Mouse (Mus musculus): ENCODE measurements around the gene Ptprs.

Ptprs gene

GRCm38 (mm10) chr17:56490438-56491152 is 14.3 kb upstream of the Ptprs start:
- DNase-seq (ENCODE audit: low spot score): no peak

DNA sequence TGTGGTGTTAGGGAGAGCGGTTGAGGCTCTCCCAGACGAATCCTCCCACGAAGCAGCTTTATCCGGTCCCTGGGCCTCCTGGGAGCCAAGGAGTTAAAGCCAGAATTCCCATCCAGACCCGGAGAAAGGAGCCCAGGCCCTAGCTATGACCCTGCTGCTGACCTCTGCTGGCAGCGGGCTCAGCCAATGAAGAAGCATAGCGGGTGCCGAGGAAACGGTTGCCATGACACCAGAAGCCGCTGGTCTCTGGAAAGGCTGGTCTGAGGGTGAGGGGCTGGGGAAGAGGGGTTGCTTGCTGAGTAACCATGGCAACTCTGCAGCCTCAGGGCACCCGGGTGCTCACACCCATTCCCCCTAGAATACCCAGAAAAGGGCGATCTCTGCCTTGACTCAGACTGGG is 11.7 kb upstream of the Ptprs start:
- DNase-seq (ENCODE audit: low spot score): peak; percentile 95

DNA sequence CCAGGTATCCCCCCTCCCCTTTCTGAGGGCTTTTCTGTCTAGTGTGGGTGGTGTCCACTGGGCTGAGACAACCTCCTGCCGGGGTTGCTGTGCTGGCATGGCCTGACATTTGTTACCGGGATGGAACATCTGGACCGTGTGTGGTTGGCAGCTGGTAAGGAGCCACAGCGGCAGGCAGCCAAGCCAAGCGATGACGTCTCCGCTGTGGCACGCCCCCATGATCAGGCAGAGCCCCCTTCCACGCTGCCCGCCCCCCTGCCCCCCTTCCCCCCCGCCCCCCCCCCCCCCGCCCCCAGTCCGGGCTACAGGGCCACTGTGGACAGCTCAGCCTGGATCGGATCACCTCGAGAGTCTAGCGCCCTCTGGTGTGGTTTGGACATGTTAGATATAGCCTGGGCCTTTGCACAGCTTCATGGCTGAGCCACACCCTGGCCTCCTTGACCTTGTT is 11.2 kb upstream of the Ptprs start:
- peak; percentile 85 for DNase-seq (ENCODE audit: low spot score)

DNA sequence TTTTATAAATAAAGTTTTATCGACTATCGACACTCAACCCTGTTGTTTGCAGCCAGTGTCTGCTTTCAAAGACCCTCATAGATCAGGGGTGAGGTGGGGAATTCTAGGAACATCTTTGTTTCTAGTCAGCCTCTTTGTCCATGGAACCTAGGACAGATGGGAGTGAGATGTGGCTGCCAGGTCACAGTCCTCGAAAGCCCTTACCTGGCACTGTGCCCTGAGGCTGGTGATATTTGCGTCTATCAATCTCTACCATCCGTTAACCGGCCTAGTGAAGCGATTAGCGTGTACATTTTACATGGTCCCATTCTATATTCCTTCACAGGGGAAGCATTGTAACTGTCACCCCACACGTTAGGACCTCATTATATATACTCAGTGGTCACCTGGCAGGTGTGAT is 9.6 kb upstream of the Ptprs start:
- no peak for DNase-seq (ENCODE audit: low spot score)

DNA sequence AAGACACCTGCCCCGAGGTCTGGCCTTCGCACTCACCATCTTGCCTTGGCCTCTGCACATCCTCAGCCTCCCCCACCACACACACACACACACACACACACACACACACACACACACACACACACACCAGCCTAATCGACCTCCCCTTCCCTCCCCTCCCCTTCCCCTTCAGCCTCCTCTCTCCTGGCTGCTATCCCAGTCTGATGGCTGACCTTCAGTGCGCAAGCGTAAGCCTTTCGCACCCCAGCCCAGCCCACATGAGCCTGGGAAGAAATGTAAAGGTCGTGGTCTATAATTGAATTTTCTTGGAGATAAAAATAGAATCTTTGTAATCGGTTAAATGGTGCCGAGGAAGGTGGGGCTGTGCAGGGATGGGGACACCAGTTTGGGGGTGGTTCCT is 8.8 kb upstream of the Ptprs start:
- DNase-seq (ENCODE audit: low spot score): no peak

GRCm38 (mm10) chr17:56482671-56483070 is 6.4 kb upstream of the Ptprs start:
- DNase-seq (ENCODE audit: low spot score): no peak

- peak; percentile 88 for DNase-seq (ENCODE audit: low spot score)
Observed at GRCm38 (mm10) chr17:56479358-56479757, 3.1 kb upstream of the Ptprs start.

GRCm38 (mm10) chr17:56478191-56478611 is 1.9 kb upstream of the Ptprs start:
- DNase-seq (ENCODE audit: low spot score): no peak

- no peak for DNase-seq (ENCODE audit: low spot score)
Observed at GRCm38 (mm10) chr17:56477191-56477818, 1.0 kb upstream of the Ptprs start.

DNA sequence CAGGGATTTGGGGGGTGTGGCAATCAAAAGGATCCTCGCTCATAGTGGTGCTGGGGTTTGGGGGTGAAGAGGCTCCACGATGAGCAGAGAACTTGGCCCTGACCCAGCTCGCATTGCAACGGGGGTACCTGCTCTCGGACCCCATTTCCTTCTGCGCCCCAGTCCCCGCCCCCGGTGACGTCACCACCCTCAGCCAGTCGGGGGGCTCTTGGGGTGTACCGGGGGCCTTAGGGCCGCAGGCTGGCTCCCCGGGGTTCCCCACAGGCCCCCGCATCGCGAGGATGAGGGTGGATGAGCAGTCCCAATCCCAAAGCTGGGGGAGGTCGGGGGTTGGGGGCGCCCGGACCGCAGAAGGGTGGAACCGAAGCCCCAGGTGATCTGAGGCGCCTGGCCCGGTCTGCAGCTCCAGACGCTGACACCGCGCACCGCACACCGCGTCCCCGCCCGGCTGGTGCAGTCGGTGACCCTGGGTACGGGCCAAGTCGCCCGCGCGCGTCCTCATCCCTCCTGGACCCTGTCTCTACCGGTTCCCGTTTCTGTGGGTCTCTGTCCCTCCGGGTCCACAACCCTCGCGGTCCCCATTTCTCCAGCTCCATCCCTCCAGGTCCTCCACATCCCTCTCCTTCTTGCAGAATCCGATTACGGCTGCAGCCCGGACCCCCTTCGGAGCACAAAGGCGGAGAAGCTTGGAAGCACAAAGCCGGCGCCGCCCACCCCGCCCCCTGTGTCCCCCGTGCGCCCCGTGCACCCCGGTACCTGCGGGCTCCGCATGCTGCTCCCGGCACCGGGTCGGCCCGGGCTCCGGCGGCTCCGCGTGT is 490 bp downstream of the Ptprs start:
- peak; percentile 60 for DNase-seq (ENCODE audit: low spot score)

DNA sequence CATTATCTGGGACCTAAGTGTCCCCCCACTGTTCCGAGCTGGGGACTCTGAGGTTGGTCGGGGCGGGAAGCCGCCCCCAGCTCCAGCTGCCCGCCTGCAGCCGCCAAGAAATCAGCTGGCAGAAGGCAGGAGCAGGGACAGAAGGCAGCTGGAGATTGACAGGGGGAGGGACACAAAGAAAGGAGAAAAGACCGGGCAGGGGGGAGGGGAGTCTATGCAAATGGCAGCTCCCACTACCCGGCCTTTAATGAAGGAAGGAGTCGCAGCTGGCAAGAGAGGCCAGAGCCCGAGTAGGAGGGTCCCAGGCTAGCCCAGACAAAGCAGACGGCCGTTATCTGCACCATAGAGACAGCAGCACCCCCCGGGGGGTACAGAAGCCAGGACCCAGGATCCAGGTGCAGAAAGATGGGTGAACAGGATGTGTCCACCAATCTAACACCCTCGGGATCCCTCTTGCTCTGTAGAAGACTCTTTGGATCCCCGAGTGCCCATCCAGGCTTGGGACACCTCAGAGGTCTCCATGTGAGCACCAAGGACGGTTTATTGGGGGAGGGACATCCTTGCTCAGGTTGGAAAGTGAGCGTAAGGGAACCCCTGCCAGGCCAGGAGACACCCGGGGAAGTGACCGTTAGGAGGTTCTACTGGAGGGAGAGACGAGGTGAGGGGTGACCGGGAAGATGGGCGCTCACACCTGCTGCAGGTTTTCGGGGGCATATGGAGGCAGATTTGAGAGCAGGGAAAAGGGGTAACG is 1.3 kb downstream of the Ptprs start:
- DNase-seq (ENCODE audit: low spot score): peak; percentile 75

DNA sequence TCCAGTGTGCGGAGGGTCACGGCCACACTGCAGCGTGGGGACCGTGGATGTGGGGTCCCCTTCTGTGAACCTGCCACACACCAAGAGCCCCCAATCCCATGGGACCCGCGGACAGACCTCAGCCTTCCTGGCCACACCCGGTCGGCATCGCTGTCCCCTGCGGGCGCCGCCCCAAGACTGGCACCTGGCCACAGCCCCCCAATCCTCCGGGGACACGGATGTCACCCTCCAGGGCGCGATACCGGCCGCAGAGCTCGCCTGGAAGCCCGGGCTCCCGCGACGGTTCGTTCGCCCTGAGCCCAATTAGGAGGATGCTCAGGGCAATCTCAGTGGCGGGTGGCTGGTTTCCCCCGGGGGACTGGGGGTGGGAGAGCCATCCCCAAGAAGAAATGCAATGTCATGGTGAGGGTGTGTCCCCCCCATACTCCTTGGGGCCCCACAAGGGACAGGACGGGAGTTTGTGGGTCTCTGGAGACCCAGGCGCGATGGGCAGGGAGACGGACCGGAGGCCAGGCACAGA is 1.9 kb downstream of the Ptprs start:
- no peak for DNase-seq (ENCODE audit: low spot score)

GRCm38 (mm10) chr17:56473611-56473905 is 2.7 kb downstream of the Ptprs start:
- no peak for DNase-seq (ENCODE audit: low spot score)

DNA sequence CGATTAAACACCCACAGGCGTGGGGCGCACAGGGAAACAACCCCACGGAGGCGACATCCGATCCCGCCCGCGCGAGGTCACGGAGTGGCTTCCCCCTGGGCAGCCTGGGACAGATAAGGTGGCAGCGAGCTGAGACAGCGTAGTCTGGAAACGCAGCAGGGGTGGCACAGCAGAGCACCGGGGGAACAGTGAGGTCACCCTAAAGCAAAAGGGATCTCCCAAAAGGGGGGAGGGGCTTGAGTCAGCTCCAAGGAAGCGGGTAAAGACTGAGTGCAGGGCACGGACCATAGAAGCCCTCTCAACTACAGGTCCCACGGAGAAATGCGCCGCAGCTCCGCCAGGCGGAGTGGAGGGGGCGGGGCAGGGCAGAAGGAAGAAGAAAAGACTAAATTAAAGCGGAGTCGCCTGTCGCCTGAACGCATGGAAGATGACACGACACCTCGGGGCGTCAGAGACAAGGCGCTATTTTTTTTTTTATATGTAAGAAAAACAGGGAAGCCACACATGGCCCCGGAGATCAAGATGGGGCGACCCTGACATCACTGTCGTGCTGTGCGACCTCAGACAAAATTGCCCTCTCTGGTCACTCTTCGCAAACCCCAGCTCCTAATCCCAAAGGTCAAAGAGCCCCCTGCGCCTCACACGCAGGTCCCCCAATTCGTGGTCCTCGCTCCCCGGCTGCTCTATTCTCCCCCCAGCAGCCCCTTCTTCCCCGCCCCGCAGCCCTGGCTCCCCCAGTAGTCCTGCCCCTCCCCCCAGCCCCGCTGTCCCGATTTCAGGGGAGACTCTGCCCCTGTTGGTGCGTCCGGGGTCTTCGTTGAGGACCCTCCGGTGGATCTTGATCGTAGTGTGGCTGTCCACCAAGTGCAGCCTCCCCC is 3.3 kb downstream of the Ptprs start:
- no peak for DNase-seq (ENCODE audit: low spot score)

- no peak for DNase-seq (ENCODE audit: low spot score)
Observed at GRCm38 (mm10) chr17:56472121-56472520, 4.2 kb downstream of the Ptprs start.

DNA sequence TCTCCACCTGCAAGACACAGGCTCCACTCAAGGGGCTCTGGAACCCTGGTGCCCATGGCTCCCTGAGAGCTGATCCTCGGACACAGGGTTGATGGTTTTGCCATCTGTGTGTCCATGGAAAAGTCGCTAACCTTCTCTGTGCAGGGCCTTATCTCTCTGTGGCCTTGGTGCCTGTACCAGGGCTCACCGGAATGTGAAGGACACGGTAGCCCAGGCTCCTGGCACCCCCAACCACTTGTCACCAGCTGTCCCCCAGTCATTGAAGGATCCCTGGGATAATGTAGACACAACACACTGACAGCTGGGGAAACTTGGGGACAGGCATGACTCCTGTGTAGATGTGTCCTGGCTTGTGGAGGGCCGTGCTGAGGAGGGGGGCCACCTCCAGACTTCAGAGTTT is 5.1 kb downstream of the Ptprs start:
- no peak for DNase-seq (ENCODE audit: low spot score)

DNA sequence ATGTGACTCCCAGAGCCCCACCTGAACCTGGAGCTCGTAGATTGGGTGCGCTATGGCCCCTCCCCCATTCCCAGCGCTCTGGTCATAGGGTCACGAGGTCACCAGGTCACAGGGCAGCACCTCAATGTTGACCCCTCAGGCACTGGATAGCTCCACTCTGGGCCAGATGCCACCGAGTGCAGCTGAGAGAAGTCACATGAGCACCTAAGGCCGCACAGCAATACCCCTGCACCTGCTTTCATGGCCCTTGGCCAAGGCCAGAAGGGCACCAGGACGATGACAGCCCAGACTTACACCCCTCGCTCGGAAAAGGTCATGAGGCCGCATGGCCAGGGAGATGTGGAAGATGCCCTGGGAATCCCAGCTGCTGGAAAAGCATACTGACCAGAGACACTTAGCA is 5.7 kb downstream of the Ptprs start:
- peak; percentile 70 for DNase-seq (ENCODE audit: low spot score)

DNA sequence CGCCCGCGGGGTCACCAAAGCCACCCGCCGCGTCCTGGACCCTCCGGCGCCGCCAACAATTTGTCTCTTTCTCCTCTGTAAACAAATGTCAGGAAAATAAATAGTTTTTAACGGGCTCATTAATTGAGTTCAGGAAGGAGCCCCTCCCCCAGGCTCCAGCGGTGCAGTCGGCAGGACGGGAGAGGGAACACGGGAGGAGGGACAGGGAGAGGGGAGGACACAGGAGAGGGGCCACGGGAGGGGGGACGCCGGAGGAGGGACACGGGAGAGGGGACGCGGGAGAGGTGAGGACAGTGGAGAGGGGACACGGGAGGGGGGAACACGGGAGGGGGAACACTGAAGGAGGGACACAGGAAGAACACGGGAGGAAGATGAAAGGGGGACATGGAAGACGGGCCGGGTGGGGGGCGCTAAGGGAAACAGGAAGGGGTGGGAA is 6.3 kb downstream of the Ptprs start:
- DNase-seq (ENCODE audit: low spot score): no peak

GRCm38 (mm10) chr17:56469275-56469674 is 7.0 kb downstream of the Ptprs start:
- no peak for DNase-seq (ENCODE audit: low spot score)

GRCm38 (mm10) chr17:56468870-56469269 is 7.4 kb downstream of the Ptprs start:
- no peak for DNase-seq (ENCODE audit: low spot score)

- no peak for DNase-seq (ENCODE audit: low spot score)
Observed at GRCm38 (mm10) chr17:56468380-56468779, 7.9 kb downstream of the Ptprs start.
